Mouse (Mus musculus) lung, adult 2 months (tissue): ENCODE data around the gene Dgcr6.

Experiments used
- CTCF ChIP-seq: fragments of 200-500 bp; IDR thresholded peaks from 2 replicates; pipeline ENCODE4 v1.5.1; 2011; ENCODE audit warnings: mild to moderate bottlenecking, low read length, control low read depth; ENCODE audit not compliant: insufficient read depth
- POLR2A ChIP-seq: fragments of 200-500 bp; IDR thresholded peaks from 2 replicates; pipeline ENCODE4 v1.6.1; 2011; ENCODE audit warnings: low read depth, mild to moderate bottlenecking, control low read depth, low read length, borderline replicate concordance; ENCODE audit errors: extremely low read depth

DNA sequence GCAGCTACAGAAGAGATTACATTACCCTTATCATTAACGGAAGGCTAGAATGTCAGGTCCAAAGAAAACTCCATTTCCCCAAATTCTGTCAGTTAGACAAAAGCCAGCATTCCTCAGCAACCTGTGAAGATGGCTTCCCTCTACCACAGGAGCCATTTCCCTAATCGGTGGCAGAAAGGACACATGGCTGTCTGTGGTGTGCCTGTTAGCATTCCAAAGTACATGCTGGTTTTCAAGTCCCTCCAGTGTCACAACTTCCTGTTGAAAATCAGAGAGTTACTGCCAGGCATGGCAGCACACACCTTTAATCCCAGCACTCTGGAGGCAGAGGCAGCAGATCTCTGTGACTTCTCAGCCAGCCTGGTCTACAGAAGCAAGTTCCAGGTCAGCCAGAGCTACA, 3.6 kb downstream of the Dgcr6 start:
- TF ChIP-seq POLR2A = no peak
- no peak for TF ChIP-seq CTCF
